Mouse (Mus musculus): ENCODE measurements around the gene Ppp4r4. TPM values are rescaled to one million over a fixed set of nuclear protein-coding genes. Genes with fewer than 3 reads are reported as not detected.

Gene Ppp4r4
- total and polyA plus RNA-seq, 3 experiments: 0.05 TPM; not detected in 2

GRCm38 (mm10) chr12:103504402-103504801 lies 27.7 kb upstream of the Ppp4r4 start:
- DNase-seq (ENCODE audit: low spot score) (no peak), ATAC-seq (ENCODE audit: extremely low read depth, insufficient number of reproducible peaks, low FRiP score, poor library complexity, severe bottlenecking) (no peak)
- H3K36me3 ChIP-seq (replicated peaks): no peaks in the 10 kb centered on the region
- H3K4me1 ChIP-seq (ENCODE audit: insufficient read depth, low read depth, low read length): no peaks in the 10 kb centered on the region
- H3K9me3 ChIP-seq (replicated peaks): no peaks in the 10 kb centered on the region
- H3K4me3 ChIP-seq (ENCODE audit: low read depth, low read length): no peak overlapping the region
- no peak for TF ChIP-seq GATA1 (IDR thresholded peaks at IDR 0.05; ENCODE audit: borderline replicate concordance, low read length)
- no peak for TF ChIP-seq GATA2 (IDR thresholded peaks at IDR 0.05; ENCODE audit: borderline replicate concordance, low read depth, low read length)
- no peaks in the 10 kb centered on the region for H3K27me3 ChIP-seq (ENCODE audit: insufficient read depth, low read length)

- no peaks in the 10 kb centered on the region for H3K36me3 ChIP-seq (replicated peaks)
- ATAC-seq (ENCODE audit: extremely low read depth, insufficient number of reproducible peaks, low FRiP score, poor library complexity, severe bottlenecking): no peak
- no peaks in the 10 kb centered on the region for H3K4me1 ChIP-seq (ENCODE audit: insufficient read depth, low read depth, low read length)
- H3K9me3 ChIP-seq (replicated peaks): no peaks in the 10 kb centered on the region
- DNase-seq (ENCODE audit: low spot score): no peak
- H3K4me3 ChIP-seq (ENCODE audit: low read depth, low read length): no peak overlapping the region
- H3K27me3 ChIP-seq (ENCODE audit: insufficient read depth, low read length): no peaks in the 10 kb centered on the region
- TF ChIP-seq GATA1 (IDR thresholded peaks at IDR 0.05; ENCODE audit: borderline replicate concordance, low read length) (no peak), CTCF (IDR thresholded peaks at IDR 0.05; ENCODE audit: low read depth, low read length) (no peak), GATA2 (IDR thresholded peaks at IDR 0.05; ENCODE audit: borderline replicate concordance, low read depth, low read length) (no peak), TAL1 (conservative IDR thresholded peaks at IDR 0.05; ENCODE audit: low read depth, low read length) (no peak), POLR2AphosphoS5 (IDR thresholded peaks at IDR 0.05; ENCODE audit: insufficient replicate concordance, low read depth, low read length) (no peak)
Measured at GRCm38 (mm10) chr12:103508346-103508745, 23.7 kb upstream of the Ppp4r4 start.

GRCm38 (mm10) chr12:103509893-103510292 lies 22.2 kb upstream of the Ppp4r4 start:
- no peaks in the 10 kb centered on the region for H3K36me3 ChIP-seq (replicated peaks)
- no peak overlapping the region for H3K4me3 ChIP-seq (ENCODE audit: low read depth, low read length)
- no peaks in the 10 kb centered on the region for H3K27me3 ChIP-seq (ENCODE audit: insufficient read depth, low read length)
- ATAC-seq (ENCODE audit: extremely low read depth, insufficient number of reproducible peaks, low FRiP score, poor library complexity, severe bottlenecking) (no peak), DNase-seq (ENCODE audit: low spot score) (no peak)
- no peaks in the 10 kb centered on the region for H3K4me1 ChIP-seq (ENCODE audit: insufficient read depth, low read depth, low read length)
- TF ChIP-seq TAL1 (conservative IDR thresholded peaks at IDR 0.05; ENCODE audit: low read depth, low read length) (no peak), GATA2 (IDR thresholded peaks at IDR 0.05; ENCODE audit: borderline replicate concordance, low read depth, low read length) (no peak), GATA1 (IDR thresholded peaks at IDR 0.05; ENCODE audit: borderline replicate concordance, low read length) (no peak), POLR2AphosphoS5 (IDR thresholded peaks at IDR 0.05; ENCODE audit: insufficient replicate concordance, low read depth, low read length) (no peak), CTCF (IDR thresholded peaks at IDR 0.05; ENCODE audit: low read depth, low read length) (no peak)
- peaks cover 3% of the 10 kb centered on the region for H3K9me3 ChIP-seq (replicated peaks)

GRCm38 (mm10) chr12:103511586-103511985 lies 20.5 kb upstream of the Ppp4r4 start:
- no peaks in the 10 kb centered on the region for H3K27me3 ChIP-seq (ENCODE audit: insufficient read depth, low read length)
- no peak for DNase-seq (ENCODE audit: low spot score)
- H3K36me3 ChIP-seq (replicated peaks): no peaks in the 10 kb centered on the region
- no peak for ATAC-seq (ENCODE audit: extremely low read depth, insufficient number of reproducible peaks, low FRiP score, poor library complexity, severe bottlenecking)
- TF ChIP-seq CTCF (IDR thresholded peaks at IDR 0.05; ENCODE audit: low read depth, low read length) (no peak), GATA1 (IDR thresholded peaks at IDR 0.05; ENCODE audit: borderline replicate concordance, low read length) (no peak), GATA2 (IDR thresholded peaks at IDR 0.05; ENCODE audit: borderline replicate concordance, low read depth, low read length) (no peak)
- H3K9me3 ChIP-seq (replicated peaks): peaks cover 5% of the 10 kb centered on the region
- H3K4me1 ChIP-seq (ENCODE audit: insufficient read depth, low read depth, low read length): no peaks in the 10 kb centered on the region
- H3K4me3 ChIP-seq (ENCODE audit: low read depth, low read length): no peak overlapping the region

GRCm38 (mm10) chr12:103513039-103513438 lies 19.0 kb upstream of the Ppp4r4 start:
- H3K4me3 ChIP-seq (ENCODE audit: low read depth, low read length): no peak overlapping the region
- TF ChIP-seq POLR2AphosphoS5 (IDR thresholded peaks at IDR 0.05; ENCODE audit: insufficient replicate concordance, low read depth, low read length): no peak
- no peak for TF ChIP-seq GATA2 (IDR thresholded peaks at IDR 0.05; ENCODE audit: borderline replicate concordance, low read depth, low read length)
- no peak for TF ChIP-seq CTCF (IDR thresholded peaks at IDR 0.05; ENCODE audit: low read depth, low read length)
- TF ChIP-seq GATA1 (IDR thresholded peaks at IDR 0.05; ENCODE audit: borderline replicate concordance, low read length): no peak
- TF ChIP-seq TAL1 (conservative IDR thresholded peaks at IDR 0.05; ENCODE audit: low read depth, low read length): no peak
- no peak for ATAC-seq (ENCODE audit: extremely low read depth, insufficient number of reproducible peaks, low FRiP score, poor library complexity, severe bottlenecking)

GRCm38 (mm10) chr12:103513451-103513871 lies 18.6 kb upstream of the Ppp4r4 start:
- Histone ChIP-seq H3K4me1 (ENCODE audit: insufficient read depth, low read depth, low read length) (no peaks in the 10 kb centered on the region), H3K36me3 (replicated peaks) (no peaks in the 10 kb centered on the region), H3K4me3 (ENCODE audit: low read depth, low read length) (no peak overlapping the region), H3K27me3 (ENCODE audit: insufficient read depth, low read length) (no peaks in the 10 kb centered on the region), H3K9me3 (replicated peaks) (peaks cover 7% of the 10 kb centered on the region)
- TF ChIP-seq GATA2 (IDR thresholded peaks at IDR 0.05; ENCODE audit: borderline replicate concordance, low read depth, low read length) (no peak), POLR2AphosphoS5 (IDR thresholded peaks at IDR 0.05; ENCODE audit: insufficient replicate concordance, low read depth, low read length) (no peak), TAL1 (conservative IDR thresholded peaks at IDR 0.05; ENCODE audit: low read depth, low read length) (no peak), GATA1 (IDR thresholded peaks at IDR 0.05; ENCODE audit: borderline replicate concordance, low read length) (no peak), CTCF (IDR thresholded peaks at IDR 0.05; ENCODE audit: low read depth, low read length) (no peak)
- ATAC-seq (ENCODE audit: extremely low read depth, insufficient number of reproducible peaks, low FRiP score, poor library complexity, severe bottlenecking) (no peak), DNase-seq (ENCODE audit: low spot score) (no peak)

More at GRCm38 (mm10) chr12:103513039-103513438, 19.0 kb upstream of the Ppp4r4 start:
- DNase-seq (ENCODE audit: low spot score): no peak
- Histone ChIP-seq H3K4me1 (ENCODE audit: insufficient read depth, low read depth, low read length) (no peaks in the 10 kb centered on the region), H3K36me3 (replicated peaks) (no peaks in the 10 kb centered on the region), H3K9me3 (replicated peaks) (peaks cover 7% of the 10 kb centered on the region), H3K27me3 (ENCODE audit: insufficient read depth, low read length) (no peaks in the 10 kb centered on the region)

GRCm38 (mm10) chr12:103514354-103514753 lies 17.7 kb upstream of the Ppp4r4 start:
- ATAC-seq (ENCODE audit: extremely low read depth, insufficient number of reproducible peaks, low FRiP score, poor library complexity, severe bottlenecking) (no peak), DNase-seq (ENCODE audit: low spot score) (no peak)
- TF ChIP-seq GATA1 (IDR thresholded peaks at IDR 0.05; ENCODE audit: borderline replicate concordance, low read length): no peak
- TF ChIP-seq TAL1 (conservative IDR thresholded peaks at IDR 0.05; ENCODE audit: low read depth, low read length): no peak
- TF ChIP-seq POLR2AphosphoS5 (IDR thresholded peaks at IDR 0.05; ENCODE audit: insufficient replicate concordance, low read depth, low read length): no peak
- no peak for TF ChIP-seq GATA2 (IDR thresholded peaks at IDR 0.05; ENCODE audit: borderline replicate concordance, low read depth, low read length)
- TF ChIP-seq CTCF (IDR thresholded peaks at IDR 0.05; ENCODE audit: low read depth, low read length): no peak
- no peaks in the 10 kb centered on the region for H3K27me3 ChIP-seq (ENCODE audit: insufficient read depth, low read length)
- H3K36me3 ChIP-seq (replicated peaks): no peaks in the 10 kb centered on the region
- peaks cover 7% of the 10 kb centered on the region for H3K9me3 ChIP-seq (replicated peaks)
- H3K4me1 ChIP-seq (ENCODE audit: insufficient read depth, low read depth, low read length): peaks cover 3% of the 10 kb centered on the region; the same call in 1 of the 2 replicates
- no peak overlapping the region for H3K4me3 ChIP-seq (ENCODE audit: low read depth, low read length)
